Mouse (Mus musculus) right cerebral cortex, adult 2 months (tissue): Measurements from ENCODE around the gene Nupl1.

ENCODE experiments used
- DNase-seq, 2 experiments: peaks; one replicate each; pipeline ENCODE4 v3.0.0; 2021 to 2022; ENCODE audit warnings: low spot score in 2 of 2

Gene Nupl1

GRCm38 (mm10) chr14:60152373-60152772 lies 98.9 kb downstream of the Nupl1 start:
- DNase-seq, result no peak

GRCm38 (mm10) chr14:60148893-60149292 lies 102.3 kb downstream of the Nupl1 start:
- DNase-seq, result no peak

DNA sequence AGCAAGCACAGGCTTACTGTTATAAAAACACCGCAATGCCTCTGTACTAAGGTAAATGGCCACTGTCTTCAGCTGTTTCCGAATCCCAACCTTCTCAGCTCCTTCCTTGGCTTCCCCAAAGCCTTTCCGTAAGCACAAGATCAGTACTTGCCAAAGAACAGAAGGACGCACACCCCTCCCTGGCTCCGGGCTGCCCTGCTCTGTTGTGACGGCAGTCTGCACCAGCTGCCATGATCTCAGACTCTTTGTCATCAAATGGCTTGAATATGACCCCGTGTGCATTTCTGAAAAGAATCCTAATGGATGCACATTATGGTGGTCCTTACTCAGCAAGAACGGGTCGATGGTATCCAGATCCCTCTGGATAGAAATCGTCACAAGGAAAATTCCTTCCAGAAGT lies 108.0 kb downstream of the Nupl1 start:
- no peak for DNase-seq

DNA sequence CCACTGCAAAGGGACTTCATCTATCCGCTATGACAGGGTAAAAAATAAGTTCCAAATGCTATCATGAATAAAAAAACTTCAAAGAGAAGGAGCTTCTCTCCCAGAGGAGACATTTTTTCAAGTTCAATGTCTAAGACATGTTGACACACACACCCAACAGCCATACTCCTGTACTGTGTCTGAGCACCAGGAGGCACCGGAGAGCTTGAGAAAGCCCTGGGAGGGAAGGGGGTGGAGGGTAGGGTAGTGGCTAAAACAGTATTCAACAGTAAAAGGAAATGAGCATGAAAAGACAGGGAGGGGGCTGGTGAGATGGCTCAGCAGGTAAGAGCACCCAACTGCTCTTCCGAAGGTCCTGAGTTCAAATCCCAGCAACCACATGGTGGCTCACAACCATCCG lies 112.9 kb downstream of the Nupl1 start:
- no peak for DNase-seq

DNA sequence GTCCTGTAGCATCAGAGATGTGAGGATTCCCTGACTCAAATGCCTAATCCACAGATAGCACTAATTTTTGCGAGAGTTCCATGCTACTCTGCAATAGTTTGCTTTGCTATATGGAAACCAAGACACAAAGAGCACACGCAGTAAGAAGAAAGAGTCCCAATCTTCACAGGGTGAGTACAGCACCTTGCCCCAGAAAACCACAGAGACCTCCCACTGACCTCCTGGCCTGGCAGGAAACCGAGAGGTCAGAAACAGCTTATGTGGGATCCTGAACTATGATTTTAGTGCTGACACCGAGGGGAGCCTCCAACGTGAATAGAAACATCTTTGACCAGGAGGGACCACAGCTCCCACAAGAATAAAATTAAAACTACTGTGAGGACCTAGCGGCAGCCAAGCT lies 113.4 kb downstream of the Nupl1 start:
- no peak for DNase-seq

DNA sequence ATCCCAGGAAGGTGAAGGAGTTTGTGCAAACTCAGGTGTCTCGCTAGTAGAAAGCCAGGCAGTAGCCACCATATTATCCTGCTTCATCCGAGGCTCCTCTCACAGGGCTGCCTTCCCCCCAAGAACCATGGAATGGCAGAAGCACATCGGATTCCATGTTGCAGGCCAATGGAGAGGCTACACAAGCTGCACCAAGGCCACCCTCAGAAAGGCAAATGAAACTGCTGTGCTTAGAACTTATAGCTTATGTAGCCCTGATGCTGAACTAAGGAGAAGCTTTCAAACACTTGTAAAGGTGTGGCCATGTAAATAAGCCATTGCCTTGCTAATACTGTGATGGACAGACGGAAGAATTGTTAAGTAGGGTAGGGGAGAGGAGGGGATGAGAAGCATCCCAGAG lies 115.4 kb downstream of the Nupl1 start:
- DNase-seq, result no peak

DNA sequence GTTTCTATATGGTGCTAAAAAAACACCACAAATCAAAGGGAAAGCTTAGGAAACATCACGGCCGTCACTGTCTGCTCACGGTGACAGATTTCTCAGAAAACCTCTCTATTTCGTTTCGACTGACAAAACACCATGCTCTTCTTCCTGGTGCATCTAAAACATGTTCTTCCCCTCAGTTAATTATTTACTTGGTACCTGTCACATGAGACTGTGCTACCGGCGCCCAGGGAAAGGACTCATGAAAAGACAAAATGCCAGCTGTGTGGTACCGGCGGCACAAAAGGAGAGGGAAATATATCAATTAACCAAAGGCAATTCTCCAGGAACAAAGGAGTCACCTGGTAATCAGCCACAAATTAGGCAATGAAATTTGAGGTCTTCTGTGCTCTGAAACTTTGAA lies 116.5 kb downstream of the Nupl1 start:
- DNase-seq, result no peak
